Mouse (Mus musculus): ENCODE data around the gene Stk40. TPM values are rescaled to one million over a fixed set of nuclear protein-coding genes. Genes with fewer than 3 reads are reported as not detected.
"Not testable (repeated sequence)": the region's sequence is repeated elsewhere in the genome, so short reads cannot be mapped to it uniquely, and the experiment has no call there.

Stk40 gene
- total RNA-seq, 2 experiments from 2014 or later = 26.5 to 28.8 TPM

- DNase-seq (ENCODE audit: low spot score in 2 of 2); intact Hi-C loops (cut with DNase I): not testable (repeated sequence)
These were observed 7.9 kb upstream of the Stk40 start for GRCm38 (mm10) chr4:126095622-126096430.

GRCm38 (mm10) chr4:126096464-126097111, 7.2 kb upstream of the Stk40 start, which contains the start of gene Lsm10:
Gene Lsm10, plus strand, starts transcription at chr4:126096623.
- peak; percentile 96 to 98 for DNase-seq (ENCODE audit: low spot score in 2 of 2)
- intact Hi-C loops (cut with DNase I) = no loop called here

- DNase-seq (ENCODE audit: low spot score in 2 of 2) = no peak
- intact Hi-C loops (cut with DNase I) = no loop called here
These were observed 6.0 kb upstream of the Stk40 start for GRCm38 (mm10) chr4:126097711-126098253.

- no peak for DNase-seq (ENCODE audit: low spot score in 2 of 2)
- intact Hi-C loops (cut with DNase I) = no loop called here
These were observed 4.4 kb upstream of the Stk40 start for GRCm38 (mm10) chr4:126099365-126099764.

- intact Hi-C loops (cut with DNase I) = no loop called here
- DNase-seq (ENCODE audit: low spot score in 2 of 2) = no peak
These were observed 3.0 kb upstream of the Stk40 start for GRCm38 (mm10) chr4:126100764-126101163.

- intact Hi-C loops (cut with DNase I) = no loop called here
These were observed 1.5 kb upstream of the Stk40 start for GRCm38 (mm10) chr4:126102061-126102841.

GRCm38 (mm10) chr4:126103057-126103581, 638 bp upstream of the Stk40 start:
- DNase-seq (ENCODE audit: low spot score in 2 of 2) = peak; percentile 84 to 90
- intact Hi-C loops (cut with DNase I) = no loop called here

More at GRCm38 (mm10) chr4:126102061-126102841, 1.5 kb upstream of the Stk40 start:
- DNase-seq (ENCODE audit: low spot score in 2 of 2) = peak in 1 of 2 experiments; percentile 22

GRCm38 (mm10) chr4:126104261-126105075, 711 bp downstream of the Stk40 start:
- intact Hi-C loops (cut with DNase I) = no loop called here

GRCm38 (mm10) chr4:126105131-126105783, 1.5 kb downstream of the Stk40 start:
- DNase-seq (ENCODE audit: low spot score in 2 of 2) = no peak
- intact Hi-C loops (cut with DNase I) = no loop called here

More at GRCm38 (mm10) chr4:126104261-126105075, 711 bp downstream of the Stk40 start:
- peak in 1 of 2 experiments; percentile 33 for DNase-seq (ENCODE audit: low spot score in 2 of 2)

- no peak for DNase-seq (ENCODE audit: low spot score in 2 of 2)
- intact Hi-C loops (cut with DNase I) = no loop called here
These were observed 4.4 kb downstream of the Stk40 start for GRCm38 (mm10) chr4:126108061-126108740.

GRCm38 (mm10) chr4:126109613-126110373, 6.0 kb downstream of the Stk40 start:
- no peak for DNase-seq (ENCODE audit: low spot score in 2 of 2)
- intact Hi-C loops (cut with DNase I) = loop anchor here (2.0 kb wide), 1 partner anchor 23 kb away; no protein-coding TSS in a partner anchor

GRCm38 (mm10) chr4:126110374-126111152, 6.8 kb downstream of the Stk40 start:
- peak; percentile 72 to 74 for DNase-seq (ENCODE audit: low spot score in 2 of 2)
- intact Hi-C loops (cut with DNase I) = loop anchor here (2.0 kb wide), 1 partner anchor 24 kb away; no protein-coding TSS in a partner anchor

GRCm38 (mm10) chr4:126111153-126111549, 7.4 kb downstream of the Stk40 start:
- intact Hi-C loops (cut with DNase I) = loop anchor here (2.0 kb wide), 1 partner anchor 24 kb away; no protein-coding TSS in a partner anchor
- no peak for DNase-seq (ENCODE audit: low spot score in 2 of 2)

- intact Hi-C loops (cut with DNase I) = no loop called here
- DNase-seq (ENCODE audit: low spot score in 2 of 2) = no peak
These were observed 9.5 kb downstream of the Stk40 start for GRCm38 (mm10) chr4:126113243-126113642.

GRCm38 (mm10) chr4:126113943-126114342, 10.2 kb downstream of the Stk40 start:
- DNase-seq (ENCODE audit: low spot score in 2 of 2) = no peak
- intact Hi-C loops (cut with DNase I) = no loop called here

GRCm38 (mm10) chr4:126115411-126115810, 11.7 kb downstream of the Stk40 start:
- no peak for DNase-seq (ENCODE audit: low spot score in 2 of 2)
- intact Hi-C loops (cut with DNase I) = no loop called here

Measured in left cerebral cortex, postnatal 14 days (tissue).